Mouse (Mus musculus) layer of hippocampus, adult 18-20 months (tissue): ENCODE results near the gene Zbtb8os. TPM values are rescaled to one million over a fixed set of nuclear protein-coding genes. Genes with fewer than 3 reads are reported as not detected.
A peak's percentile ranks its signal among the peaks of the same experiment; 100 is the strongest.

Experiments used
- DNase-seq, 2 experiments: peaks; one replicate each; pipeline ENCODE4 v3.0.0; 2022; ENCODE audit warnings: low spot score in 2 of 2
- long read RNA-seq: library from polyadenylated mRNA; stranded (forward); transcript quantifications from one replicate; pipeline ENCODE4 v2.0.0, GENCODE M21; 2021
- total RNA-seq, 2 experiments: library from RNA; stranded (reverse); gene quantifications; 2 replicates each; pipeline ENCODE4 v1.2.3; 2021

Zbtb8os gene
- total RNA-seq: 10 to 100 TPM; 27.4 to 31.6 TPM
- long read RNA-seq, transcript Zbtb8os-204 (7 exons, 3,833 nt): major isoform, 9 of 9 reads
- long read RNA-seq, partial matches to known transcripts: 0 of 9 reads
- long read RNA-seq, other reads (novel, unspliced or antisense): 0 of 9 reads

- DNase-seq: peak; percentile 98
Observed at GRCm38 (mm10) chr4:129335216-129336074, at the start of gene Zbtb8os, which contains the start of gene Rbbp4. Zbtb8os (plus strand) TSS chr4:129335695. Rbbp4 (minus strand) TSS chr4:129335370.

GRCm38 (mm10) chr4:129286001-129286682 lies 49.4 kb upstream of the Zbtb8os start:
- no peak for DNase-seq

- DNase-seq: no peak
Observed at GRCm38 (mm10) chr4:129286683-129287471, 48.6 kb upstream of the Zbtb8os start.

GRCm38 (mm10) chr4:129287472-129287981 lies 48.0 kb upstream of the Zbtb8os start, which contains the start of gene Sync:
Sync (plus strand) TSS chr4:129287617.
- no peak for DNase-seq

DNA sequence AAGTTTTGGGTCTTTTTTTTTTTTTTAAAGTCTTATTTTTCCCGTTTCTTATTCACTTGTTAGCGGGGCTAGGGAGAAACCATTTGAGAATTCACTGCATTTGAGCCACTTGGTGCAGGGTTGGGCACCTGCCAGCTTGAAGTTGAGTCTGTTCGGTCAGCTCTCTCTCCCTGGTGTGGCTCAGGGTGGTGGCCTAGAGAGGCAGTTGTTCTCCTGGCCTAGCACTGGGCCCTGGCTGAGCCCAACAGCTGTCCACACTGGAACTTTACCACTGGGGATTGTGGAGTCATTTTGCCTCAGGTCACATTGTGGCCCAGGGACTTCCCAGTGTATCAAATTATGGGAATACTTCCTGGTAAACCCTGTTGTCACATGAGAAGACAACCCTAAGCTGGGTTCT lies 47.4 kb upstream of the Zbtb8os start:
- no peak for DNase-seq

GRCm38 (mm10) chr4:129289671-129290070 lies 45.8 kb upstream of the Zbtb8os start:
- no peak for DNase-seq

DNA sequence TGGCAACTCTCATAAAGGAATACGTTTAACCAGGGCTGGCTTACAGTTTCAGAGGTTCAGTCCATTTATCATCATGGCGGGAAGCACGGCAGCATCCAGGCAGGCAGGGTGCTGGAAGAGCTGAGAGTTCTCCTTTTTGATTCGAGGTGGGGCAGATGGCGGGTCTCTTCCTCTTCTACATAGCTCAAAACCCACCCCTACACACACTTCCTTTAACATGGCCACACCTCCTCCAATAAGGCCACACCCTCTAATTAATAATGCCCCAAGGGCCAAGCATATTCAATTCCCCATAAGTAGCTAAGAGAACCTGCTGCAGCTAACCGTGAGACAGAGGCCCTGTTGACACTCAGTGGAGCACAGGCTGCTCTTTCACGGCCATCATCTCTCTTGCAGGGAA lies 42.7 kb upstream of the Zbtb8os start:
- no peak for DNase-seq

- DNase-seq: no peak
Observed at GRCm38 (mm10) chr4:129293702-129294101, 41.8 kb upstream of the Zbtb8os start.

DNA sequence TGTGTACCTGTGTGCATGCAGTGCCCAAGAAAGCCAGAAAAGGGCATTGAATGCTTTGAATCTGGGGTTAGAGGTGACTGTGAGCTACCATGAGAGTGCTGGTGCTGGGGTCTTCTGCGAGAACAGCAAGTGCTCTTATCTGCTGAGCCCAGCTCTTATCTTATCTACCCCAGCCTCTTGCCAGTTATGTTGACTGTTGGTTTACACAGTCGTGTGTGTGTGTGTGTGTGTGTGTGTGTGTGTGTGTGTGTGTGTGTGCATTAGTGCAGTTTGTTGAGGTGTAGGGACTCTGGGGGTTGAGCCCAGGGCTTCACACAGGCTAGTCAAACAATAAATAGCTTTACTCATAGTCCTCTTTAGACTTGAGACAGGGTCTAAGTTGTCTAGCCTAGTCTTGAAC lies 40.3 kb upstream of the Zbtb8os start:
- DNase-seq: no peak

GRCm38 (mm10) chr4:129296066-129296465 lies 39.4 kb upstream of the Zbtb8os start:
- DNase-seq: no peak

- DNase-seq: no peak
Observed at GRCm38 (mm10) chr4:129297724-129298123, 37.8 kb upstream of the Zbtb8os start.

DNA sequence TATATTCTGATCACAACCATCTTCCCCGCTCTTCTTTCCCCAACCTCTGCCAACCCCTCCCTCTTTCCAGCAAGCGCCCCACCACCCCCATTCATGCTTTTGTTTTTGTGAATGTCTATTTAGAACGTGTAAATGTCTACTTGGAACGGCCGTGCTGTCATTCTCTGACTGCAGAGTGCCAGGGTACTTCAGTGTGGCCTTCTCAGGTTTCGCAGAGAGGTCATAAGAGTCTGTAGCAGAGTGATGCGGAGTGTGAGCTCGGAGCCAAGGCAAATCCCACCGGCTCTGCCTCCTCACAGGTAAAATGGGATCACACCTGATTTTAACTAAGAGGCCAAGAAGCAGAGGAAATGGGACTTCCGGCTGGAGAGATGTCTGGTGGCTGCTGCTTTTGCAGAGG lies 36.4 kb upstream of the Zbtb8os start:
- no peak for DNase-seq

DNA sequence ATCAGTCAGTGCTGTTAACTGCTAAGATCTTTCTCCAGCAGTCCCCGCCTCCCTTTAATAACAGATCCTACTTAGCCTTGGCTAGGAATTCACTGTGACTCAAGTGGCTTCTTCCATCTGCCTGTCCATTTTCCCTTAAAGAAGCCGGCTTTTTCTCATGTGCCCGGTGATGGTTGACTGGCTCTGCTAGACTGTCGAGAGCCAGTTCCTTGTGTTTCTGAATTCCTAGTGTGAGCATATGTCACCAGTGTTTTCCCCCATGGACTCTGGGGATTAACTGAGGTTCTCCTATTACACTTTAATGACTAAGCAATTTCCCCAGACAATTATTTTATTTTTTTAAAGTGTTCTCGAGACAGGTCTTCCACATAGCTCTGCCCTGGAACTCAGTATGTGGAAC lies 32.1 kb upstream of the Zbtb8os start:
- no peak for DNase-seq

DNA sequence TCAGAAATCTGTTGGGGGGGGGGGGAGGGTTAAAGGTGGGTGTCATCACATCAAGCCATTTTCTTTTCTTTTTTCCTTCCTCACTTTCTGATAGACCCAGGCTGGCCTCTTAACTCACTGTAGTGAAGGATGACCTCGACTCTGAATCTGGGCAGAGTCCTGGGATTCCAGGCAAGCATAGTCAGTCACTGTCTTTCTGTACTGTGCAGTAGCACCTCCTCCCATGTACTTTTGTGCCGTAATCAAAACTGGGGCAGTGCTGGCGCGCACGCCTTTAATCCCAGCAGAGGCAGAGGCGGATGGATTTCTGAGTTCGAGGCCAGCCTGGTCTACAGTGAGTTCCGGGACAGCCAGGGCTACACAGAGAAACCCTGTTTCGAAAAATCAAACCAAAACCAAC lies 31.7 kb upstream of the Zbtb8os start:
- no peak for DNase-seq

GRCm38 (mm10) chr4:129304306-129304705 lies 31.2 kb upstream of the Zbtb8os start:
- no peak for DNase-seq

DNA sequence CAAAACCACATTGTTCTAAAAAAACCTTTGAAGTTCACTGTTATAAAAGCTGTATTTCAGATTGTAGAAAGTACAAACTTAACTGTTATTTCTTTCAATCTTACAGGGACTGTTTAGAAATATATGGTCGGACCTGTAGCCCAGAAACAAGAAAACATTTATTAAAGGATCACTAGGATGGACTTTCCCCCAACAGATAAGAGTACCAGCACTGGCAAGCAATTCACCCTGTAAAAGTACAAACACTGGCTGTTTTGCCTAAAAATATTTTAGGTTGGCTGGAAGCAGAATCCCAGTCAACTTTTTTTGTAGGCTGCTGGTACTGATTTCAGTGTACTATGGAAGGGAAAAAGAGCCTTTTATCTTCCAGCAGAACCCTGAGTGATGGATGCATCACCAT lies 27.6 kb upstream of the Zbtb8os start:
- no peak for DNase-seq

GRCm38 (mm10) chr4:129313886-129314285 lies 21.6 kb upstream of the Zbtb8os start:
- no peak for DNase-seq

- no peak for DNase-seq
Observed at GRCm38 (mm10) chr4:129320876-129321275, 14.6 kb upstream of the Zbtb8os start.

DNA sequence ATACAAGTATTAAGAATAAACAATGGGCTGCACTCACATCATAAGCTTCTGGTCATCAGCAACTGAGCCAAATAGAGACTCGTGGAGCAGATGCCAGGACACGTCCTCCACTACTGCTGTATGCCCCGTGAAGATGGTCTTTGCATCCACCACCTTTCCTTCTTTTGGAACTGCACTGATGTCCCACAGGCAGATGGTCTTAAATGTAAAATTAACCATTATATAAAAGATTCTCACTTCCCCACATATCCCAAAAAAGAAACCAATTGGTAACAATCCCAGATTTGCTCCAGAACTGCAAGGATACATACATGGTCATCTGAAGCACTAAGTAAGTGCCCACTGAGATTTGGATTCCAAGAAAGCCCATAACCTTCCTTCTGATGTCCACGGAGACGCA lies 13.5 kb upstream of the Zbtb8os start:
- DNase-seq: no peak

DNA sequence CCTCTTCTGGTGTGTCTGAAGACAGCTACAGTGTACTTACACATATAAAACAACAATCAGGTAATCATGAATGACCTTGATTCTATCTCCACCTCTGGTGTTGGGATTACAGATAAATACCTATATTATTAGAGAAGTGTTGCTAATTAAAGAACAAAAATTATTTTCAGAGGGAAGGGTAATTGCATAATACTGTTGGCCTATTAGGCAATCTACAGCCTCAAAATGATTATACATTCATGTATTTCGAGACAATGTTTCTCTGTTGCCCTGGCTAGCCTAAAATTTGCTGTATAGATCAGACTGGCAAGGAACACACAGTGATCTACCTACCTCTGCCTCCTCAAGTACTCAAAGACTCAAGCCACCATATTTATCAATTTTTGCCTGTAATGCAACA lies 12.0 kb upstream of the Zbtb8os start:
- no peak for DNase-seq

DNA sequence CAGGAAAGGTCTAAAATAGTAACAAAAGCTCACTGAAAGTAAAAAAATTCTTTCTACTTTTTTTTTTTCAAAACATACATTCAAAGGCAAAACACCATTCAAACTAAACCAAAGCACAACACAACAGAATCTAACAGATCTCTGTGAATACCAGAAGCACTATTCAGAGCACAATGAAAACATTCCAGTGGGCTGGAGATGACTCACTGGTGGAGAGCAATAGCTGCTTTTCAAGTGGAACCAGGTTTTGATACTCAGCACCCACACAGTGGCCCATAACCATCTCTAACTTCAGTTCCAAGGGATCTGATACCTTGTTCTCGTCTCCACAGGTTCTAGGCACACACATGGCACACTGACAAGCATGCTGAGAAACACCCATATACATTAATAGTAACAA lies 10.7 kb upstream of the Zbtb8os start:
- peak; percentile 13 to 50 for DNase-seq
